Mouse (Mus musculus) hindbrain, embryonic 14.5 days (tissue): ENCODE data around the gene Gm45753. TPM values are rescaled to one million over a fixed set of nuclear protein-coding genes. Genes with fewer than 3 reads are reported as not detected.
A peak's percentile ranks its signal among the peaks of the same experiment; 100 is the strongest.

Source experiments
- ATAC-seq: fragments of 200-750 bp; cut with Nextera tagmentation; 2 replicates; pipeline ENCODE4 v1.8.0; 2017; ENCODE audit warnings: moderate number of reproducible peaks, mild to moderate bottlenecking, moderate TSS enrichment, moderate library complexity; ENCODE audit not compliant: low FRiP score
- DNase-seq: peaks from one replicate; pipeline ENCODE4 v3.0.0-alpha.2; 2015; ENCODE audit warnings: low spot score
- H3K27ac ChIP-seq: fragments of 300-500 bp; sonication (generic); 2 replicates; pipeline ENCODE4 v1.5.1; 2014; ENCODE audit warnings: mild to moderate bottlenecking, moderate library complexity
- H3K27me3 ChIP-seq: fragments of 300-500 bp; sonication (generic); 2 replicates; pipeline ENCODE4 v1.6.1; 2014; ENCODE audit warnings: mild to moderate bottlenecking, low read length, mixed read lengths; ENCODE audit not compliant: control insufficient read depth, insufficient read depth
- H3K36me3 ChIP-seq: fragments of 300-500 bp; sonication (generic); replicated peaks from 2 replicates; pipeline ENCODE4 v1.6.1; 2014; ENCODE audit not compliant: control insufficient read depth, insufficient read depth
- H3K4me1 ChIP-seq: fragments of 300-500 bp; sonication (generic); replicated peaks from 2 replicates; pipeline ENCODE4 v1.6.1; 2014; ENCODE audit warnings: antibody characterized with exemption, low read length, mixed read lengths; ENCODE audit not compliant: control insufficient read depth, insufficient read depth
- H3K4me2 ChIP-seq: fragments of 300-500 bp; sonication (generic); replicated peaks from 2 replicates; pipeline ENCODE4 v1.6.1; 2014; ENCODE audit warnings: mild to moderate bottlenecking, moderate library complexity
- H3K4me3 ChIP-seq: fragments of 300-500 bp; sonication (generic); replicated peaks from 2 replicates; pipeline ENCODE4 v1.5.1; 2014; ENCODE audit warnings: mild to moderate bottlenecking, low read length
- H3K9ac ChIP-seq: fragments of 300-500 bp; sonication (generic); 2 replicates; pipeline ENCODE4 v1.6.1; 2014
- H3K9me3 ChIP-seq: fragments of 300-500 bp; sonication (generic); 2 replicates; pipeline ENCODE4 v1.6.1; 2016; ENCODE audit warnings: low read length; ENCODE audit not compliant: control insufficient read depth
- WGBS: fragments of 180-500 bp; shearing (Covaris S2); extraction: QIAGEN DNeasy Blood & Tissue Kit; methylation state at CpG from one replicate; pipeline ENCODE4 v1.1.7; 2014; 5-methylcytosine and 5-hydroxymethylcytosine counted together
- polyA plus RNA-seq: library from polyadenylated mRNA; unstranded; fragments of >200 nt; fragmentation: Nextera tagmentation; extraction: Ambion mirVana; gene quantifications from 2 replicates; pipeline ENCODE4 v1.2.1, GENCODE M21; 2014

Gene Gm45753
- polyA plus RNA-seq, 1 experiment from 2014 or later, result not detected

- ATAC-seq (no peak), DNase-seq (peak; percentile 84)
- Histone ChIP-seq H3K4me2 (no peak overlapping the region), H3K27me3 (no peaks in the 10 kb centered on the region), H3K36me3 (no peaks in the 10 kb centered on the region), H3K4me3 (no peak overlapping the region), H3K27ac (no peak overlapping the region), H3K9me3 (no peaks in the 10 kb centered on the region), H3K9ac (no peak overlapping the region), H3K4me1 (no peaks in the 10 kb centered on the region)
- WGBS, result 34% methylated on average over 3 of the region's 3 CpGs
Measured at GRCm38 (mm10) chr8:45238282-45238681, 70.0 kb downstream of the Gm45753 start.

GRCm38 (mm10) chr8:45236164-45236912 is 71.9 kb downstream of the Gm45753 start:
- Histone ChIP-seq H3K36me3 (no peaks in the 10 kb centered on the region), H3K4me1 (no peaks in the 10 kb centered on the region), H3K4me3 (no peak overlapping the region), H3K27ac (no peak overlapping the region), H3K9ac (no peak overlapping the region), H3K27me3 (no peaks in the 10 kb centered on the region), H3K4me2 (peak overlapping the region; percentile 41), H3K9me3 (no peaks in the 10 kb centered on the region)
- peak; percentile 91 for DNase-seq
- ATAC-seq, result peak; percentile 82
- WGBS, result 21% methylated on average over 14 of the region's 14 CpGs

- Histone ChIP-seq H3K27me3 (no peaks in the 10 kb centered on the region), H3K36me3 (no peaks in the 10 kb centered on the region), H3K9me3 (no peaks in the 10 kb centered on the region), H3K9ac (no peak overlapping the region), H3K27ac (no peak overlapping the region), H3K4me1 (no peaks in the 10 kb centered on the region), H3K4me2 (no peak overlapping the region), H3K4me3 (no peak overlapping the region)
- 87% methylated on average over 6 of the region's 6 CpGs for WGBS
- DNase-seq (no peak), ATAC-seq (no peak)
Measured at GRCm38 (mm10) chr8:45235228-45235627, 73.0 kb downstream of the Gm45753 start.

- H3K9me3 ChIP-seq, result no peaks in the 10 kb centered on the region
- no peaks in the 10 kb centered on the region for H3K27me3 ChIP-seq
- no peak overlapping the region for H3K9ac ChIP-seq
- ATAC-seq, result no peak
- H3K36me3 ChIP-seq, result no peaks in the 10 kb centered on the region
- no peak for DNase-seq
- H3K4me3 ChIP-seq, result no peak overlapping the region
- no peak overlapping the region for H3K4me2 ChIP-seq
- H3K27ac ChIP-seq, result no peak overlapping the region
- no peaks in the 10 kb centered on the region for H3K4me1 ChIP-seq
- 60% methylated on average over 3 of the region's 3 CpGs for WGBS
Measured at GRCm38 (mm10) chr8:45233256-45233655, 75.0 kb downstream of the Gm45753 start.

Other genes with a start within 250 kb of the Gm45753 start
- 0.44 TPM in 1 of 2 replicates, not detected in the other for gene Mtnr1a, start 239.3 kb downstream of the Gm45753 start, polyA plus RNA-seq
- gene F11, start 46.4 kb downstream of the Gm45753 start, polyA plus RNA-seq, result not detected in 2 replicates
- not detected in 2 replicates for gene Klkb1, start 13.6 kb downstream of the Gm45753 start, polyA plus RNA-seq
- 1.9 and 2.1 TPM in 2 replicates for gene Cyp4v3, start 24.8 kb upstream of the Gm45753 start, polyA plus RNA-seq
- gene Fam149a, start 73.8 kb upstream of the Gm45753 start, polyA plus RNA-seq, result 12.8 and 14.1 TPM in 2 replicates
- gene Tlr3, start 102.6 kb upstream of the Gm45753 start, polyA plus RNA-seq, result 1.7 and 2.5 TPM in 2 replicates
- 65.0 and 69.1 TPM in 2 replicates for gene Sorbs2, start 199.3 kb upstream of the Gm45753 start, polyA plus RNA-seq